Mouse (Mus musculus): ENCODE results near the gene Fli1. TPM values are rescaled to one million over a fixed set of nuclear protein-coding genes. Genes with fewer than 3 reads are reported as not detected.
A peak's percentile ranks its signal among the peaks of the same experiment; 100 is the strongest.

Gene Fli1
- polyA plus RNA-seq, 1 experiment from 2014 or later = 3.6 TPM

DNA sequence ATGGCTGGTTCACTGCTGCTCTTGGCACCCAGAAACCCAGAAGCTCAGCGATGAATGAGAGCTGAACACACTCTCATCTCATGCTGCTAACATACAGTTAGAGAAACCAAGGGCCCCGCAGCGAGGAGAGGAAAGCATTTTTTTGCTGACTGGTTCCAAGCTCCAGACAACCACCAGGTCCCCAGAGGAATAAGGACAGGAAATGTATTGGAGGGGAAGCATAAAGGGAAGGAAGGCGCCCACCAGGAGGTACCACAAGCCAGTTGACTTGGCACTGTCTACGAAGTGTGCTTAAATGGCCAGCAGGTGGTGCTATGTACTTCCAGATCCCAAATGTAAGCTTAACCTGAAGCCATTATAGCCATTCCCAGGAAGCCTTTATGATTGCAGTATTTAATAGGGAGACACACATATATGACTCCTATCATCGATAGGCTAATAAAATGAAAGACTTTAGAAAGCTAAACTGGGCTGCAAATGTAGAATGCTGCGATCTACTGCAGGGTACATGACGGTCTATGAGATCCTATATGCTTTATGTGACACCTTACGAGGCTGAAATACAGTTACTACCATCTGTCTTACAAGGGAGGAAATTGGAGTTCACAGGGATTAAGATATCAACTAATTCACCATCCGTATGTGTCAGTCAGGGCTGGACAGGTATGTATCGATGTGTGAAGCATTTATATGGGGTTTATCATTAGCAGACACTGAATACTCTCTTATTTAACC is 137.3 kb downstream of the Fli1 start:
- Histone ChIP-seq H3K4me2 (ENCODE audit: low read depth, low read length) (no peak overlapping the region), H3K27ac (ENCODE audit: low read depth, low read length) (no peak overlapping the region), H3K27me3 (ENCODE audit: control insufficient read depth, insufficient read depth, low read length) (0 out of 2 replicates have a peak, but pooled peaks cover 4% of the 10 kb centered on the region), H3K36me3 (ENCODE audit: control insufficient read depth, insufficient read depth, low read length) (no peaks in the 10 kb centered on the region), H3K4me3 (ENCODE audit: low read depth, low read length) (no peak overlapping the region), H3K9me3 (ENCODE audit: control insufficient read depth, low read length) (no peaks in the 10 kb centered on the region), H3K4me1 (ENCODE audit: control insufficient read depth, insufficient read depth, low read length) (0 out of 2 replicates have a peak, but pooled peaks cover 2% of the 10 kb centered on the region), H3K9ac (replicated peaks; ENCODE audit: low read depth, low read length) (no peak overlapping the region)
- WGBS = 38% methylated on average over 11 of the region's 11 CpGs
- peak; percentile 84 for ATAC-seq (ENCODE audit: low read depth)

DNA sequence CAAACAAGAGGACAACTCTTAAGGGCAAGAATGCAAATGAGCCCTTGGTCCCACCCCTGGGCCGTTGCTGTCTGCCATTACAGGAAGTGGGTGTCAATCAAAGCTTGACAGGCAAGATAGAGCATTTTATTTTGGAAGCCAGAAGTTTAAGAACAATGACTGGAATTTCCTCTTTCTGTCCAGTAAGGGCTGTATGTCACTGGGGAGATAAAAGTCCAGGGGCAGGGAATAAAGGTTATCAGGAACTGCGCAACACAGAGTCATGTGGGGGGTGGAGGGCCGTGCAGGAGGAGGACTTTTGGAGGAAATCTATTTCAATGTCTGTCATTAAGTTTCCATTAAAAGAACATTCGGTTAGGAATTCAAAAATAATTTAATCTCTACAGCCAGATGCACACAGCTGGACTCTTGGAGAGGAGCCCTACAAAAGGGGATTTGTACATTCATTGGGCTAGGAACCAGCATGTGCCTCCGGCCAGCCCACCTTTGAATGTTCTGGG is 141.9 kb downstream of the Fli1 start:
- Histone ChIP-seq H3K4me3 (ENCODE audit: low read depth, low read length) (no peak overlapping the region), H3K9ac (replicated peaks; ENCODE audit: low read depth, low read length) (no peak overlapping the region), H3K4me1 (ENCODE audit: control insufficient read depth, insufficient read depth, low read length) (no peaks in the 10 kb centered on the region), H3K9me3 (ENCODE audit: control insufficient read depth, low read length) (no peaks in the 10 kb centered on the region), H3K4me2 (ENCODE audit: low read depth, low read length) (no peak overlapping the region), H3K27me3 (ENCODE audit: control insufficient read depth, insufficient read depth, low read length) (no peaks in the 10 kb centered on the region), H3K27ac (ENCODE audit: low read depth, low read length) (no peak overlapping the region), H3K36me3 (ENCODE audit: control insufficient read depth, insufficient read depth, low read length) (no peaks in the 10 kb centered on the region)
- 70% methylated on average over 5 of the region's 5 CpGs for WGBS
- ATAC-seq (ENCODE audit: low read depth) = no peak

GRCm38 (mm10) chr9:32400212-32400611 is 142.4 kb downstream of the Fli1 start:
- Histone ChIP-seq H3K4me2 (ENCODE audit: low read depth, low read length) (no peak overlapping the region), H3K4me3 (ENCODE audit: low read depth, low read length) (no peak overlapping the region), H3K9ac (replicated peaks; ENCODE audit: low read depth, low read length) (no peak overlapping the region), H3K9me3 (ENCODE audit: control insufficient read depth, low read length) (no peaks in the 10 kb centered on the region), H3K4me1 (ENCODE audit: control insufficient read depth, insufficient read depth, low read length) (no peaks in the 10 kb centered on the region), H3K36me3 (ENCODE audit: control insufficient read depth, insufficient read depth, low read length) (no peaks in the 10 kb centered on the region), H3K27me3 (ENCODE audit: control insufficient read depth, insufficient read depth, low read length) (no peaks in the 10 kb centered on the region), H3K27ac (ENCODE audit: low read depth, low read length) (no peak overlapping the region)
- WGBS = 85% methylated on average over 2 of the region's 2 CpGs
- ATAC-seq (ENCODE audit: low read depth) = no peak

GRCm38 (mm10) chr9:32394761-32395161 is 147.9 kb downstream of the Fli1 start:
- H3K4me2 ChIP-seq (ENCODE audit: low read depth, low read length) = no peak overlapping the region
- no peaks in the 10 kb centered on the region for H3K4me1 ChIP-seq (ENCODE audit: control insufficient read depth, insufficient read depth, low read length)
- H3K9ac ChIP-seq (replicated peaks; ENCODE audit: low read depth, low read length) = no peak overlapping the region
- H3K27me3 ChIP-seq (ENCODE audit: control insufficient read depth, insufficient read depth, low read length) = no peaks in the 10 kb centered on the region
- H3K4me3 ChIP-seq (ENCODE audit: low read depth, low read length) = no peak overlapping the region
- no peaks in the 10 kb centered on the region for H3K36me3 ChIP-seq (ENCODE audit: control insufficient read depth, insufficient read depth, low read length)
- H3K27ac ChIP-seq (ENCODE audit: low read depth, low read length) = no peak overlapping the region
- ATAC-seq (ENCODE audit: low read depth) = no peak
- WGBS = 95% methylated on average over 4 of the region's 4 CpGs
- no peaks in the 10 kb centered on the region for H3K9me3 ChIP-seq (ENCODE audit: control insufficient read depth, low read length)

- Histone ChIP-seq H3K9ac (replicated peaks; ENCODE audit: low read depth, low read length) (no peak overlapping the region), H3K27ac (ENCODE audit: low read depth, low read length) (no peak overlapping the region), H3K4me1 (ENCODE audit: control insufficient read depth, insufficient read depth, low read length) (no peaks in the 10 kb centered on the region), H3K4me2 (ENCODE audit: low read depth, low read length) (no peak overlapping the region), H3K27me3 (ENCODE audit: control insufficient read depth, insufficient read depth, low read length) (no peaks in the 10 kb centered on the region), H3K36me3 (ENCODE audit: control insufficient read depth, insufficient read depth, low read length) (no peaks in the 10 kb centered on the region), H3K4me3 (ENCODE audit: low read depth, low read length) (no peak overlapping the region), H3K9me3 (ENCODE audit: control insufficient read depth, low read length) (no peaks in the 10 kb centered on the region)
- 85% methylated on average over 6 of the region's 6 CpGs for WGBS
- ATAC-seq (ENCODE audit: low read depth) = no peak
These were observed 149.9 kb downstream of the Fli1 start for GRCm38 (mm10) chr9:32392716-32393115.

GRCm38 (mm10) chr9:32391701-32392100 is 151.0 kb downstream of the Fli1 start:
- Histone ChIP-seq H3K9ac (replicated peaks; ENCODE audit: low read depth, low read length) (no peak overlapping the region), H3K4me1 (ENCODE audit: control insufficient read depth, insufficient read depth, low read length) (no peaks in the 10 kb centered on the region), H3K27ac (ENCODE audit: low read depth, low read length) (no peak overlapping the region), H3K36me3 (ENCODE audit: control insufficient read depth, insufficient read depth, low read length) (no peaks in the 10 kb centered on the region), H3K4me3 (ENCODE audit: low read depth, low read length) (no peak overlapping the region), H3K9me3 (ENCODE audit: control insufficient read depth, low read length) (no peaks in the 10 kb centered on the region), H3K27me3 (ENCODE audit: control insufficient read depth, insufficient read depth, low read length) (no peaks in the 10 kb centered on the region), H3K4me2 (ENCODE audit: low read depth, low read length) (no peak overlapping the region)
- ATAC-seq (ENCODE audit: low read depth) = no peak
- WGBS = 91% methylated on average over 9 of the region's 9 CpGs

DNA sequence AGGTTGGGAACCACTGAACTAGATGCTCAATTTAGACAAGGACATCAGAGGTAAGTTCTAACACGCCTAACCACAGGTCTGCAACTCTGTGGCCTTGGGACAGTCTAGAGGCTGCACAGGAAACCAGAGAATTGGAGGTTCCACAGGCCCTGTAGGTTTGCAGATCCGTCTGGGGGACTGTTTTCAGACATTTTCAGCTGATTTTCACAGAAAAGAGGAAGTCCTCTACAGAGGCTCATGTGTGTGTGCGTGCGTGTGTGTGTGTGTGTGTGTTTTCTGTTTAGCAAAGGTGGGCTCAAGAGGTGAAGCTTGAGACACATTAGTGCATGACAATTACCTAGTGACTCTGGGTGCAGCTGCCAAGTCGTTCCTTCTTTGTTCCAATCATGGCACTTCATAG is 151.6 kb downstream of the Fli1 start:
- 82% methylated on average over 5 of the region's 5 CpGs for WGBS
- no peaks in the 10 kb centered on the region for H3K4me1 ChIP-seq (ENCODE audit: control insufficient read depth, insufficient read depth, low read length)
- ATAC-seq (ENCODE audit: low read depth) = no peak
- H3K27me3 ChIP-seq (ENCODE audit: control insufficient read depth, insufficient read depth, low read length) = no peaks in the 10 kb centered on the region
- no peaks in the 10 kb centered on the region for H3K36me3 ChIP-seq (ENCODE audit: control insufficient read depth, insufficient read depth, low read length)
- no peak overlapping the region for H3K27ac ChIP-seq (ENCODE audit: low read depth, low read length)
- H3K9me3 ChIP-seq (ENCODE audit: control insufficient read depth, low read length) = no peaks in the 10 kb centered on the region
- no peak overlapping the region for H3K9ac ChIP-seq (replicated peaks; ENCODE audit: low read depth, low read length)
- H3K4me2 ChIP-seq (ENCODE audit: low read depth, low read length) = no peak overlapping the region
- H3K4me3 ChIP-seq (ENCODE audit: low read depth, low read length) = no peak overlapping the region

- no peak overlapping the region for H3K4me2 ChIP-seq (ENCODE audit: low read depth, low read length)
- H3K9me3 ChIP-seq (ENCODE audit: control insufficient read depth, low read length) = no peaks in the 10 kb centered on the region
- no peaks in the 10 kb centered on the region for H3K4me1 ChIP-seq (ENCODE audit: control insufficient read depth, insufficient read depth, low read length)
- H3K9ac ChIP-seq (replicated peaks; ENCODE audit: low read depth, low read length) = no peak overlapping the region
- H3K27me3 ChIP-seq (ENCODE audit: control insufficient read depth, insufficient read depth, low read length) = no peaks in the 10 kb centered on the region
- ATAC-seq (ENCODE audit: low read depth) = no peak
- H3K27ac ChIP-seq (ENCODE audit: low read depth, low read length) = no peak overlapping the region
- H3K4me3 ChIP-seq (ENCODE audit: low read depth, low read length) = no peak overlapping the region
- H3K36me3 ChIP-seq (ENCODE audit: control insufficient read depth, insufficient read depth, low read length) = no peaks in the 10 kb centered on the region
- 92% methylated on average over 1 of the region's 1 CpGs for WGBS
These were observed 154.5 kb downstream of the Fli1 start for GRCm38 (mm10) chr9:32388120-32388519.

DNA sequence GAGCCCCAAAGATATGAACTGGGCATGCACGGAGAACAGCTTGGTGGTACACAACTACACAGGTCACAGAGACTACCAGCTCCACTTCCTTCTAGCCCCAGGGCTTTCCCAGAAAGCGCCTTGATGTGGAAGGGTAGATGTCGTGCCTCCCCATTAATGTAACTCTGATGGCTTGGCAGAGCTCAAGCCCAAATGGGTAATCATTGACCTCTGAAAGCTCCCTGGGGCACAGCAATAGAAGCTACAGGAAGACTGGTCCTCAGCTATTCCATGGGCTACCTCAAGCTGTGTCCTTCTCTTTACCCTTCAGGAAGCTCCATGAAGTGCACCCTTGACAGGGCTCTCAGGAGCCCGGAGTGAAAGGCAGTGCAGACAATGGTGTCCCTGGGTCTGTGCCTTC is 157.8 kb downstream of the Fli1 start:
- Histone ChIP-seq H3K9ac (replicated peaks; ENCODE audit: low read depth, low read length) (no peak overlapping the region), H3K36me3 (ENCODE audit: control insufficient read depth, insufficient read depth, low read length) (no peaks in the 10 kb centered on the region), H3K27me3 (ENCODE audit: control insufficient read depth, insufficient read depth, low read length) (no peaks in the 10 kb centered on the region), H3K4me3 (ENCODE audit: low read depth, low read length) (no peak overlapping the region), H3K9me3 (ENCODE audit: control insufficient read depth, low read length) (no peaks in the 10 kb centered on the region), H3K27ac (ENCODE audit: low read depth, low read length) (no peak overlapping the region), H3K4me2 (ENCODE audit: low read depth, low read length) (no peak overlapping the region), H3K4me1 (ENCODE audit: control insufficient read depth, insufficient read depth, low read length) (no peaks in the 10 kb centered on the region)
- no peak for ATAC-seq (ENCODE audit: low read depth)
- WGBS = 85% methylated on average over 4 of the region's 4 CpGs

Data from neural tube, embryonic 14.5 days (tissue).